Mouse (Mus musculus) megakaryocyte, embryonic 14.5 days (primary cell): ENCODE measurements around the gene Zbtb9.

Experiments
- FLI1 ChIP-seq: IDR thresholded peaks from 2 replicates; pipeline ENCODE4 v1.6.1; 2012; ENCODE audit warnings: low read length, inconsistent platforms, mixed read lengths
- GATA1 ChIP-seq: IDR thresholded peaks from 3 replicates; pipeline ENCODE4 v1.6.1; 2012; ENCODE audit warnings: mixed read lengths, low read length, inconsistent platforms, borderline replicate concordance

GRCm38 (mm10) chr17:26949051-26949577 is 23.9 kb upstream of the Zbtb9 start:
- TF ChIP-seq GATA1 (no peak), FLI1 (no peak)
